Comparison of ENCODE assay signal across 20 mouse cellular contexts in genomic region chr15:25287850-25288249, GRCm38 (mm10).
DNase-seq lines count a peak whose midpoint lies in the region; ATAC-seq and TF ChIP-seq lines count a peak whose summit lies in the region.
"Had no signal": no experiment of that assay in that cellular context is flagged by ENCODE, and none has a peak within 500 bp of the region (broad histone marks: within the 10 kb centered on the region; RNA-seq: fewer than 3 reads in every experiment).

No protein-coding gene starts in this region.

- DNase-seq in liver (no peak), MEL (ENCODE audit: low read depth, low spot score) (no peak)
- no peak for DNase-seq in liver, postnatal 0 days
- DNase-seq in retina, postnatal 1 day = no peak
- DNase-seq in layer of hippocampus, postnatal 14 days (ENCODE audit: low spot score in 2 of 2) = no peak
- DNase-seq: cerebellum, adult 18-20 months; kidney, adult 18-20 months; layer of hippocampus, postnatal 36 days; left cerebral cortex, postnatal 4 days; thymus, postnatal 36 days had no signal

- ATAC-seq in liver, embryonic 15.5 days (ENCODE audit: insufficient read depth) = peak; percentile 47; the same call in 1 of the 2 replicates
- peak; percentile 66 for ATAC-seq in liver, postnatal 0 days
- ATAC-seq: forebrain, embryonic 16.5 days; hindbrain, embryonic 16.5 days had no signal

- H3ac ChIP-seq in myocyte (ENCODE audit: control insufficient read depth, insufficient read length) = no peak overlapping the region

- no peak overlapping the region for H3K4me3 ChIP-seq in liver, embryonic 15.5 days (replicated peaks)
- no peak overlapping the region for H3K4me3 ChIP-seq in MEL (ENCODE audit: control insufficient read depth in 1 of 2, insufficient read depth in 1 of 2, low read depth in 2 of 2, low read length in 2 of 2)
- H3K4me3 ChIP-seq in liver, postnatal 0 days (ENCODE audit: low read depth, low read length) = no peak overlapping the region
- H3K4me3 ChIP-seq in myocyte = no peak overlapping the region
- H3K4me3 ChIP-seq: embryonic facial prominence, embryonic 12.5 days; heart, embryonic 12.5 days; neural tube, embryonic 15.5 days had no signal

- no peak for TF ChIP-seq RAD21 in MEL (IDR thresholded peaks at IDR 0.05; ENCODE audit: low read depth, low read length)

- no peaks in the 10 kb centered on the region for H3K36me3 ChIP-seq in liver, embryonic 15.5 days (replicated peaks)
- H3K36me3 ChIP-seq in MEL (ENCODE audit: control insufficient read depth in 1 of 2, insufficient read depth in 2 of 2, low read length in 2 of 2) (no peaks in the 10 kb centered on the region), myocyte (ENCODE audit: control insufficient read depth, insufficient read depth) (no peaks in the 10 kb centered on the region)
- no peaks in the 10 kb centered on the region for H3K36me3 ChIP-seq in liver, postnatal 0 days (replicated peaks; ENCODE audit: insufficient read depth, low read length)
- H3K36me3 ChIP-seq: embryonic facial prominence, embryonic 12.5 days; G1E; heart, embryonic 12.5 days; neural tube, embryonic 15.5 days had no signal

- no peaks in the 10 kb centered on the region for H3K9me3 ChIP-seq in liver, embryonic 15.5 days (replicated peaks)
- no peaks in the 10 kb centered on the region for H3K9me3 ChIP-seq in MEL (replicated peaks; ENCODE audit: insufficient read depth, low read length)
- H3K9me3 ChIP-seq in liver, postnatal 0 days (ENCODE audit: low read length) = no peaks in the 10 kb centered on the region
- H3K9me3 ChIP-seq: embryonic facial prominence, embryonic 12.5 days; heart, embryonic 12.5 days; neural tube, embryonic 15.5 days had no signal

- WGBS in liver, embryonic 15.5 days (ENCODE audit: insufficient replicate concordance) = 15% methylated on average over 3 of the region's 3 CpGs
- 21% methylated on average over 3 of the region's 3 CpGs for WGBS in liver, postnatal 0 days (ENCODE audit: insufficient replicate concordance)

- TF ChIP-seq POLR2A in MEL (IDR thresholded peaks at IDR 0.05; ENCODE audit: control insufficient read depth in 1 of 2, insufficient read depth in 1 of 2, low read depth in 1 of 2, low read length in 2 of 2, poor library complexity in 1 of 2) = no peak
- TF ChIP-seq POLR2A in myocyte (IDR thresholded peaks at IDR 0.05; ENCODE audit: insufficient read length, low read depth) = no peak

- no peaks in the 10 kb centered on the region for H3K79me2 ChIP-seq in MEL (ENCODE audit: control insufficient read depth, insufficient read depth, low read length, poor library complexity)
- H3K79me2 ChIP-seq in myocyte (ENCODE audit: control insufficient read depth, insufficient read depth) = no peaks in the 10 kb centered on the region

- no peaks in the 10 kb centered on the region for H3K4me1 ChIP-seq in liver, embryonic 15.5 days (replicated peaks)
- no peaks in the 10 kb centered on the region; a peak in 1 of 4 replicates for H3K4me1 ChIP-seq in MEL (ENCODE audit: control insufficient read depth in 1 of 2, insufficient read depth in 2 of 2, low read length in 2 of 2)
- no peaks in the 10 kb centered on the region for H3K4me1 ChIP-seq in liver, postnatal 0 days (ENCODE audit: insufficient read depth)
- H3K4me1 ChIP-seq: heart, embryonic 12.5 days had no signal

- H3K4me2 ChIP-seq in liver, embryonic 15.5 days = no peak overlapping the region
- no peak overlapping the region for H3K4me2 ChIP-seq in liver, postnatal 0 days (ENCODE audit: low read depth, low read length)
- H3K4me2 ChIP-seq in myocyte (ENCODE audit: low read depth) = no peak overlapping the region
- H3K4me2 ChIP-seq: embryonic facial prominence, embryonic 12.5 days; heart, embryonic 12.5 days; midbrain, embryonic 11.5 days; neural tube, embryonic 15.5 days had no signal

- TF ChIP-seq CTCF in MEL (IDR thresholded peaks at IDR 0.05 in 2 of 3, conservative IDR thresholded peaks at IDR 0.05 in 1 of 3; ENCODE audit: control insufficient read depth in 1 of 3, insufficient read depth in 1 of 3, low read depth in 2 of 3, low read length in 3 of 3, poor library complexity in 1 of 3, severe bottlenecking in 1 of 3) = no peak
- TF ChIP-seq CTCF in liver, postnatal 0 days (IDR thresholded peaks at IDR 0.05; ENCODE audit: low read depth) = no peak

- TF ChIP-seq EP300 in MEL (IDR thresholded peaks at IDR 0.05; ENCODE audit: low read depth in 1 of 2, low read length in 2 of 2) = no peak
- TF ChIP-seq EP300 in liver, postnatal 0 days (IDR thresholded peaks at IDR 0.05; ENCODE audit: low read depth) = no peak

- H3K27me3 ChIP-seq in liver, embryonic 15.5 days = no peaks in the 10 kb centered on the region
- H3K27me3 ChIP-seq in MEL (ENCODE audit: control insufficient read depth in 1 of 2, insufficient read depth in 2 of 2, low read length in 2 of 2) (no peaks in the 10 kb centered on the region), myocyte (ENCODE audit: control insufficient read depth, insufficient read depth, insufficient read length) (no peaks in the 10 kb centered on the region)
- H3K27me3 ChIP-seq in liver, postnatal 0 days (ENCODE audit: insufficient read depth, low read length) = no peaks in the 10 kb centered on the region
- H3K27me3 ChIP-seq: embryonic facial prominence, embryonic 12.5 days; heart, embryonic 12.5 days had no signal

- no peak overlapping the region for H3K27ac ChIP-seq in liver, embryonic 15.5 days (replicated peaks)
- H3K27ac ChIP-seq in MEL (ENCODE audit: control insufficient read depth, low read depth, low read length) = no peak overlapping the region
- H3K27ac ChIP-seq in liver, postnatal 0 days (ENCODE audit: low read depth) = no peak overlapping the region
- H3K27ac ChIP-seq: embryonic facial prominence, embryonic 12.5 days; liver, embryonic 14.5 days; neural tube, embryonic 15.5 days had no signal

- no peak overlapping the region for H3K9ac ChIP-seq in liver, embryonic 15.5 days
- no peak overlapping the region for H3K9ac ChIP-seq in MEL (ENCODE audit: control insufficient read depth, low read depth, low read length, poor library complexity, severe bottlenecking)
- H3K9ac ChIP-seq in liver, postnatal 0 days (replicated peaks) = no peak overlapping the region
- H3K9ac ChIP-seq: embryonic facial prominence, embryonic 12.5 days; heart, embryonic 12.5 days; liver, embryonic 14.5 days; neural tube, embryonic 15.5 days had no signal

TF ChIP-seq in MEL, 35 proteins besides CTCF, POLR2A, EP300 and RAD21:
- TF ChIP-seq USF1 (IDR thresholded peaks at IDR 0.05; ENCODE audit: low read depth, low read length) = peak; percentile 64
- no peak for TF ChIP-seq TBP (IDR thresholded peaks at IDR 0.05; ENCODE audit: low read depth, low read length)

TF ChIP-seq in myocyte, 11 proteins besides CTCF, POLR2A, EP300 and RAD21:
- no peak for TF ChIP-seq MYOD1 (IDR thresholded peaks at IDR 0.05; ENCODE audit: control insufficient read depth in 1 of 3, insufficient read length in 2 of 3, low read depth in 2 of 3)
- TF ChIP-seq TCF3 (IDR thresholded peaks at IDR 0.05; ENCODE audit: insufficient read length, low read depth) = no peak
- peak; percentile 10 for TF ChIP-seq USF1 (IDR thresholded peaks at IDR 0.05; ENCODE audit: low read depth)
- no peak for TF ChIP-seq CEBPB (IDR thresholded peaks at IDR 0.05; ENCODE audit: insufficient read depth, poor library complexity, severe bottlenecking)
- no peak for TF ChIP-seq MAX (IDR thresholded peaks at IDR 0.05; ENCODE audit: low read depth)
